Mouse (Mus musculus): ENCODE data around the gene Otogl. TPM values are rescaled to one million over a fixed set of nuclear protein-coding genes. Genes with fewer than 3 reads are reported as not detected.

Otogl gene
- polyA plus RNA-seq (2012; rRNA removed), result 0.03 and 0.07 TPM in 2 replicates

DNA sequence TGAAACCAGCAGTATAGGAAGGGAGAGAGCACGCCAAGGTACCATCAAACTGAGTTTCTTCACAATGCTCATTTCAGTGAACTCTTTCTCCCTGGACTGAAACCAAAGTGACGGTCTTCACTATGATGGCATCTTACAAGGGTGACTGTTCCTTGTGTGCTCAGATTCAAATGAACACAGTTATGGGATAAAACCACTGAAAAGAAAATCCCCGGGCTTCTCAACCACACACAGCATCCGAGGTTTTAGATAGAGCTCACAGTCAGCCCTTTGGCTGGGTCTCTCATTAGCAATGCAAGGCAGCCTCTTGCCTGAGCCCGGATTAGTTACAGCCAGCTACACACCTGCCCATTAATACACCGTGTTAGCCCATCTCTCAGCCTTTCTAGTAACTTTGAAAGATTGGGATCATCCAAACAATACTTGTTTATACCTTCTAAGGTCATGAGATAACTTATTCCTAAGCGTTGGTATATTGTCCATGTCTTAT lies at the start of gene Otogl:
Gene Otogl, minus strand, starts transcription at position 51 of the 490 bp plus-strand sequence.
- TF ChIP-seq CTCF (IDR thresholded peaks at IDR 0.05; ENCODE audit: borderline replicate concordance, extremely low read depth, insufficient read depth, insufficient read length) (no peak), POLR2A (IDR thresholded peaks at IDR 0.05; ENCODE audit: borderline replicate concordance, extremely low read depth, insufficient read depth, insufficient read length, poor library complexity, severe bottlenecking) (no peak)
- no peak for DNase-seq (ENCODE audit: low read depth)

GRCm38 (mm10) chr10:107956588-107956987 lies 44.7 kb upstream of the Otogl start:
- DNase-seq (ENCODE audit: low read depth), result no peak
- TF ChIP-seq CTCF (IDR thresholded peaks at IDR 0.05; ENCODE audit: borderline replicate concordance, extremely low read depth, insufficient read depth, insufficient read length) (no peak), POLR2A (IDR thresholded peaks at IDR 0.05; ENCODE audit: borderline replicate concordance, extremely low read depth, insufficient read depth, insufficient read length, poor library complexity, severe bottlenecking) (no peak)

- DNase-seq (ENCODE audit: low read depth), result peak; percentile 17
- no peak for TF ChIP-seq CTCF (IDR thresholded peaks at IDR 0.05; ENCODE audit: borderline replicate concordance, extremely low read depth, insufficient read depth, insufficient read length)
Observed at GRCm38 (mm10) chr10:107954444-107954843, 42.5 kb upstream of the Otogl start.

DNA sequence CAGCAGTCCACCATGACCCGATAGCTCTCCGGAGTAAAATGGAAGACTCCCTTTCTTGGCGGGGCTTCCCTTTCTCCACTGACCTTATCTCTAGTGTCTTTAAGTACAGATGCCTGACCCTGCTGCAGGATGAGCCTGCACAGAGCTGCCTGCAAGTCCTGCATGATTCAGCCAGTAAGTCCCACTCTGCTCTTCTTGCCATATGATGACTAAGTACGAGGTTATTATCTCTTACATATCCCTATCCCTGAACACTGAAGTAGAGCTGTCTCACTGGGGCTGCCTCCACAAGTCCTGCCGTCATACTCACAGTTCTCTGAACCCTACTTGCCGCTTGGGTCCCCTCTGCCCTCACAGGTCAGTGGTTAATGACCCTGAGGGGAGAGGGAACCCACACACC lies 39.7 kb upstream of the Otogl start:
- no peak for TF ChIP-seq POLR2A (IDR thresholded peaks at IDR 0.05; ENCODE audit: borderline replicate concordance, extremely low read depth, insufficient read depth, insufficient read length, poor library complexity, severe bottlenecking)
- TF ChIP-seq CTCF (IDR thresholded peaks at IDR 0.05; ENCODE audit: borderline replicate concordance, extremely low read depth, insufficient read depth, insufficient read length), result no peak
- no peak for DNase-seq (ENCODE audit: low read depth)

GRCm38 (mm10) chr10:107949945-107950344 lies 38.0 kb upstream of the Otogl start:
- TF ChIP-seq CTCF (IDR thresholded peaks at IDR 0.05; ENCODE audit: borderline replicate concordance, extremely low read depth, insufficient read depth, insufficient read length) (no peak), POLR2A (IDR thresholded peaks at IDR 0.05; ENCODE audit: borderline replicate concordance, extremely low read depth, insufficient read depth, insufficient read length, poor library complexity, severe bottlenecking) (no peak)
- DNase-seq (ENCODE audit: low read depth), result no peak

DNA sequence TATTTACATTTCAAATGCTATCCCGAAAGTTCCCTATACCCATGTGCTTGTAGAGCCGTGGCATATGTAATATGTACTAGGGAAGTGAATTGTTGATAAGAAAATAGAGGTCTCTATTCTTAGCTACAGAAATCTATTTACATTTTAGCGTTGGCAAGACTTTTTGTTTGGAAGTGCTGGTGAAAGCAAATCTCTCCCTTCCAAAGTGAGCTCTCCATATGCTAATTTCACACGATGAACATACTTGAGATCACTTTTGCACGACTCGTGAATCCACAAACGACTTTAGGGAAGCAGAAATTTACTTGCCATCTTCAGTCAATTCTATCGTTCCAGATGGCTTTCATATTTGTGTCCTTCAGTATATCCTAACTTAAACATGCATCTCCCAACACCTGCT lies 36.7 kb upstream of the Otogl start:
- DNase-seq (ENCODE audit: low read depth), result peak; percentile 28
- no peak for TF ChIP-seq CTCF (IDR thresholded peaks at IDR 0.05; ENCODE audit: borderline replicate concordance, extremely low read depth, insufficient read depth, insufficient read length)
- no peak for TF ChIP-seq POLR2A (IDR thresholded peaks at IDR 0.05; ENCODE audit: borderline replicate concordance, extremely low read depth, insufficient read depth, insufficient read length, poor library complexity, severe bottlenecking)

GRCm38 (mm10) chr10:107948038-107948437 lies 36.1 kb upstream of the Otogl start:
- TF ChIP-seq POLR2A (IDR thresholded peaks at IDR 0.05; ENCODE audit: borderline replicate concordance, extremely low read depth, insufficient read depth, insufficient read length, poor library complexity, severe bottlenecking) (no peak), CTCF (IDR thresholded peaks at IDR 0.05; ENCODE audit: borderline replicate concordance, extremely low read depth, insufficient read depth, insufficient read length) (no peak)
- no peak for DNase-seq (ENCODE audit: low read depth)

DNA sequence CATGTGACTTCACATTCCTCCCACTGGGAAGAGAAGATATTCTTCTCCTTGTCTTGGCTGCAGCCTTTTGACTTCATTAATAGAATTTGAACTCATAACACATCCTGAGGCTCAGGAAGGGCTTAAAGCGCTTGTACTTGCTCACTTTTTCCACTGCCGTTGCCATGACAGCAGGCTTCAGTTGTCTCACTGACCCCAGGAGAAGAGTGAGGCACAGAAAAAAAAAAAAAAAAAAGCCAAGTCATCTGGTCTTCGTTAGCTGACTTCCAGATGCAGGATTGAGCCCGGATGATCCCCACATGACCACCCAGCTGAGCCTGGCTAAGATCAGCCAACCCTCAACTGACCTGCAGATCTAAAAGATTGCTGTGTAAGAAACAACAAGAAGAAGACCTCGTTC lies 34.4 kb upstream of the Otogl start:
- TF ChIP-seq CTCF (IDR thresholded peaks at IDR 0.05; ENCODE audit: borderline replicate concordance, extremely low read depth, insufficient read depth, insufficient read length) (no peak), POLR2A (IDR thresholded peaks at IDR 0.05; ENCODE audit: borderline replicate concordance, extremely low read depth, insufficient read depth, insufficient read length, poor library complexity, severe bottlenecking) (no peak)
- peak; percentile 20 for DNase-seq (ENCODE audit: low read depth)

- TF ChIP-seq CTCF (IDR thresholded peaks at IDR 0.05; ENCODE audit: borderline replicate concordance, extremely low read depth, insufficient read depth, insufficient read length) (no peak), POLR2A (IDR thresholded peaks at IDR 0.05; ENCODE audit: borderline replicate concordance, extremely low read depth, insufficient read depth, insufficient read length, poor library complexity, severe bottlenecking) (no peak)
- DNase-seq (ENCODE audit: low read depth), result no peak
Observed at GRCm38 (mm10) chr10:107943859-107944258, 31.9 kb upstream of the Otogl start.

- no peak for DNase-seq (ENCODE audit: low read depth)
Observed at GRCm38 (mm10) chr10:107941188-107941900, 29.4 kb upstream of the Otogl start.

GRCm38 (mm10) chr10:107940302-107940701 lies 28.4 kb upstream of the Otogl start:
- TF ChIP-seq CTCF (IDR thresholded peaks at IDR 0.05; ENCODE audit: borderline replicate concordance, extremely low read depth, insufficient read depth, insufficient read length) (no peak), POLR2A (IDR thresholded peaks at IDR 0.05; ENCODE audit: borderline replicate concordance, extremely low read depth, insufficient read depth, insufficient read length, poor library complexity, severe bottlenecking) (no peak)
- DNase-seq (ENCODE audit: low read depth), result no peak

More at GRCm38 (mm10) chr10:107941188-107941900, 29.4 kb upstream of the Otogl start:
- TF ChIP-seq CTCF (IDR thresholded peaks at IDR 0.05; ENCODE audit: borderline replicate concordance, extremely low read depth, insufficient read depth, insufficient read length) (no peak), POLR2A (IDR thresholded peaks at IDR 0.05; ENCODE audit: borderline replicate concordance, extremely low read depth, insufficient read depth, insufficient read length, poor library complexity, severe bottlenecking) (no peak)

GRCm38 (mm10) chr10:107939821-107940220 lies 27.9 kb upstream of the Otogl start:
- DNase-seq (ENCODE audit: low read depth), result no peak
- no peak for TF ChIP-seq POLR2A (IDR thresholded peaks at IDR 0.05; ENCODE audit: borderline replicate concordance, extremely low read depth, insufficient read depth, insufficient read length, poor library complexity, severe bottlenecking)
- TF ChIP-seq CTCF (IDR thresholded peaks at IDR 0.05; ENCODE audit: borderline replicate concordance, extremely low read depth, insufficient read depth, insufficient read length), result no peak

All from brain, embryonic 14.5 days (tissue).